Mouse (Mus musculus) ZHBTc4 (cell line): ENCODE data around the gene Kcnd3.

ENCODE experiments used
- DNase-seq: peaks from one replicate; pipeline ENCODE4 v3.0.0-alpha.2; 2011; ENCODE audit warnings: low read depth, low spot score

Gene Kcnd3

GRCm38 (mm10) chr3:105653544-105654380 lies 201.6 kb downstream of the Kcnd3 start:
- no peak for DNase-seq

GRCm38 (mm10) chr3:105655031-105655585 lies 203.0 kb downstream of the Kcnd3 start:
- no peak for DNase-seq

- DNase-seq: no peak
These were observed 208.4 kb downstream of the Kcnd3 start for GRCm38 (mm10) chr3:105660530-105660929.

GRCm38 (mm10) chr3:105663043-105663442 lies 210.9 kb downstream of the Kcnd3 start:
- DNase-seq: no peak

GRCm38 (mm10) chr3:105665105-105665765 lies 213.1 kb downstream of the Kcnd3 start:
- DNase-seq: no peak

- peak; percentile 50 for DNase-seq
These were observed 214.9 kb downstream of the Kcnd3 start for GRCm38 (mm10) chr3:105666996-105667523.

- no peak for DNase-seq
These were observed 216.0 kb downstream of the Kcnd3 start for GRCm38 (mm10) chr3:105668161-105668560.

GRCm38 (mm10) chr3:105669776-105670175 lies 217.6 kb downstream of the Kcnd3 start:
- DNase-seq: no peak

- no peak for DNase-seq
These were observed 218.7 kb downstream of the Kcnd3 start for GRCm38 (mm10) chr3:105670801-105671200.

- DNase-seq: peak; percentile 81
These were observed 222.6 kb downstream of the Kcnd3 start for GRCm38 (mm10) chr3:105674595-105675218.

GRCm38 (mm10) chr3:105675932-105676331 lies 223.8 kb downstream of the Kcnd3 start:
- DNase-seq: no peak

GRCm38 (mm10) chr3:105680346-105680745 lies 228.2 kb downstream of the Kcnd3 start:
- DNase-seq: no peak

GRCm38 (mm10) chr3:105686394-105687323 lies 234.5 kb downstream of the Kcnd3 start:
- DNase-seq: peak; percentile 71

- peak; percentile 99 for DNase-seq
These were observed 235.4 kb downstream of the Kcnd3 start, which contains the start of gene Ddx20 for GRCm38 (mm10) chr3:105687324-105688060. Ddx20 (minus strand) TSS chr3:105687574.

- no peak for DNase-seq
These were observed 236.4 kb downstream of the Kcnd3 start for GRCm38 (mm10) chr3:105688536-105688935.

GRCm38 (mm10) chr3:105693327-105694080 lies 241.4 kb downstream of the Kcnd3 start:
- no peak for DNase-seq

- DNase-seq: no peak
These were observed 243.6 kb downstream of the Kcnd3 start for GRCm38 (mm10) chr3:105695476-105696386.
